Mouse (Mus musculus) cerebellum, postnatal 25 days (tissue): ENCODE data around the gene Bnip3.

Source experiments
- DNase-seq, 2 experiments: peaks; one replicate each; pipeline ENCODE4 v3.0.0; 2021; ENCODE audit warnings: mixed read lengths in 2 of 2

The Bnip3 gene

DNA sequence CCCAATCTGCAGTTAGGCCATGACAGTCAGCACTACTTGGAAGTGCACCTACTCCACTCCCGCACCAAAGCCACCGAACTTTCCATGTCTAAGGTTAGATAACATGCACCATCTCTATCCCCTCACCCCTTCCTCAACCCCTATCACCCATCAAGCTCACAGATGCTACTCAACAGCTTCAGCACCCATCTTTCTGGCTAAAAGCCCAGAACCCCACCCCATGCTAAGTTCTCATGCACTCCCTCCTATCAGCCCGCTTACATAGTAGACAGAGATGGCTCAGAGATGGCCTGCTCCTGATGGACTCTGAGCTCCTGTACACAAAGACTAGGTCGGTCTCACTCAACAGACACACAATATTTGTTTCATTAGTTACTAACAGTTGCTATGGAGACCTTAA lies 65.9 kb downstream of the Bnip3 start:
- no peak for DNase-seq

DNA sequence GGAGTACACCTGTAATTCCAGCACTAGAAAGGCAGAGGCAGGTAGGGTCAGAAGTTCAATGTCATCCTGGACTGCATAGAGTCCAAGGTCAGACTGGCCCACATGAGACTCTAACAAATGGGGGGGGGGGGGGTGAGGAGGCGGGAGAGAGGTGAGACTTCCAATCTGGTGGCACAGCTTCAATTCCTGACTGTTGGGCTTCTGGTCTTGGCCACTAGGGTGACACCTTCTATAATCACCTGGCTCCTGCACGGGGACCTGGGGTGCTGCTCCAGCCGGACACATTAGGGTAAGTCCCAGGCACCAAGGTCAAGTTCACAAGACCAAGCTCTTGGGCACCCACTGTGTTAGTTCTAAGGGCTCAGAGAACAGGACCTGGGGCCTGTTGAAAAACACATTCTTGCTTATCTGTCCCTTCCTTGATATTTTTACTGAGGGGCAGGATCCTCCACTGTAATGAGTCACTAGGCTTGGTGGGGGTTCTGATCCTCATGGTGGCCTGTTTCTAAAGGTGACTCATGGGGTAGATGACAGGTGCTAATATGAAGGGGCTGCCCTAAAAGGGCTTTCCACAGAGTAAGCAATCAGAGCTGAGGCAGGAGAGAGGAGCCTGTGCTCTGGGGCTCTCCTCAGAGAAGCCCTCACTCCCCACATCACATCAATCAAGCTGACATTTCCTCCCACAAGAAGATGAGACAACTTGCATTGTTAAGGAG lies 67.7 kb downstream of the Bnip3 start:
- no peak for DNase-seq
